Mouse (Mus musculus): ENCODE data around the gene Pheta1. TPM values are rescaled to one million over a fixed set of nuclear protein-coding genes. Genes with fewer than 3 reads are reported as not detected.
A peak's percentile ranks its signal among the peaks of the same experiment; 100 is the strongest.

Gene Pheta1
- total and polyA plus RNA-seq, 2 experiments from 2014 or later, result 29.8 to 46.1 TPM

- H3K36me3 ChIP-seq (ENCODE audit: insufficient read depth, low read length), result peaks cover 25% of the 10 kb centered on the region
- DNase-seq (ENCODE audit: low spot score) (no peak), ATAC-seq (ENCODE audit: low FRiP score) (no peak)
- H3K27me3 ChIP-seq (ENCODE audit: insufficient read depth, low read length), result no peaks in the 10 kb centered on the region
- H3K9me3 ChIP-seq (ENCODE audit: low read length), result peaks cover 5% of the 10 kb centered on the region; the same call in 1 of the 2 replicates
- no peak overlapping the region for H3K4me3 ChIP-seq (ENCODE audit: low read depth, low read length)
- 21% methylated on average over 6 of the region's 11 CpGs for WGBS
- H3K4me1 ChIP-seq (ENCODE audit: insufficient read depth, low read length), result no peaks in the 10 kb centered on the region
- H3K4me2 ChIP-seq (ENCODE audit: low read depth, low read length, poor library complexity, severe bottlenecking), result no peak overlapping the region
- no peak overlapping the region for H3K27ac ChIP-seq (ENCODE audit: low read depth, low read length)
- no peak overlapping the region for H3K9ac ChIP-seq (replicated peaks; ENCODE audit: low read length, poor library complexity, severe bottlenecking)
- TF ChIP-seq CTCF (IDR thresholded peaks at IDR 0.05), result no peak
These were observed 15.5 kb downstream of the Pheta1 start for GRCm38 (mm10) chr5:121864330-121864729.

DNA sequence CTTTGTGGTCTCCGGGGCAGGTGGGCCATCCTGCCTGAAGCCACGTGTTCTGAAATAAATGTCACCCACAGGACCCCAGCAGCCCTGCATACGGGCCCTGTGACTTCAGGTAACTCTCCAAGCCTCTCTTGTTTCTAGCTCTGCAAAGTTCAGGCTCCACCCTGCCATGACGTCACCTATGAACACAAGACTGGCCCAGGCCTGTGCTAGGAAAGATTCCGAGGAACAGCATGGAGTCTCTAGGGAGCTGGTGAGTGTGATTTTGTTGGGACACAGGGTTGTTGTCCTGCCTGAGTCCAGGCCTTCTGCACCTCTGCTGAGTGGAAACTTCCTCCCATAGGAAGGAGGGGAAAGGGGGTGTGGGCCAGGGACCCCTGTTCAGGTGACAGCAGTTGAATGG, 19.2 kb downstream of the Pheta1 start:
- no peak overlapping the region for H3K4me3 ChIP-seq (ENCODE audit: low read depth, low read length)
- 77% methylated on average over 5 of the region's 5 CpGs for WGBS

DNA sequence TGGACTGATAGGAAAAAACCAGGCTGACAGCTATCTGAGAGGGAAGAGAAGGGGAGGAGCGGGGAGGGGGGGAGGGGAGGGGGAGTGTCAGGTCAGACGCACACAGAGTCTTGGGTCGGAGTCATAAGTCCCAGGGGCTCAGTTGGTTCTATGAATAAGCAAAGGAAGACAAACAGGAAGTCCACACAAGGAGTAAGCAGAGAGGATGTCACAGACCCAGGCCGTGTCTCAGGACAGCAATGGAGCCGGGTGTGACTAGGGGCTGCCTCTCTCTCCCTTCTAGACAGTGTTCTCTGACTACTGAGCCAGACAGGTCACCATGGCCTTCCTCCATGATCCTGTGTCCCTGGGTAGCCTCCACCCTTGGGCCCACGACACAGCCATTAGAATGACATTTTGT, 22.0 kb downstream of the Pheta1 start:
- ATAC-seq (ENCODE audit: low FRiP score), result no peak
- H3K27ac ChIP-seq (ENCODE audit: low read depth, low read length), result no peak overlapping the region

More for the DNA sequence above, 19.2 kb downstream of the Pheta1 start:
- Histone ChIP-seq H3K36me3 (ENCODE audit: insufficient read depth, low read length) (peaks cover 18% of the 10 kb centered on the region), H3K9me3 (ENCODE audit: low read length) (no peaks in the 10 kb centered on the region), H3K9ac (replicated peaks; ENCODE audit: low read length, poor library complexity, severe bottlenecking) (no peak overlapping the region), H3K27ac (ENCODE audit: low read depth, low read length) (no peak overlapping the region), H3K27me3 (ENCODE audit: insufficient read depth, low read length) (no peaks in the 10 kb centered on the region), H3K4me2 (ENCODE audit: low read depth, low read length, poor library complexity, severe bottlenecking) (no peak overlapping the region), H3K4me1 (ENCODE audit: insufficient read depth, low read length) (no peaks in the 10 kb centered on the region)
- DNase-seq (ENCODE audit: low spot score) (no peak), ATAC-seq (ENCODE audit: low FRiP score) (no peak)
- TF ChIP-seq CTCF (IDR thresholded peaks at IDR 0.05), result no peak

GRCm38 (mm10) chr5:121871515-121872030, 22.8 kb downstream of the Pheta1 start:
- peaks cover 37% of the 10 kb centered on the region for H3K36me3 ChIP-seq (ENCODE audit: insufficient read depth, low read length)
- DNase-seq (ENCODE audit: low spot score), result no peak
- H3K9ac ChIP-seq (replicated peaks; ENCODE audit: low read length, poor library complexity, severe bottlenecking), result no peak overlapping the region

More for the DNA sequence above, 22.0 kb downstream of the Pheta1 start:
- H3K9ac ChIP-seq (replicated peaks; ENCODE audit: low read length, poor library complexity, severe bottlenecking), result no peak overlapping the region
- no peaks in the 10 kb centered on the region for H3K4me1 ChIP-seq (ENCODE audit: insufficient read depth, low read length)
- H3K36me3 ChIP-seq (ENCODE audit: insufficient read depth, low read length), result peaks cover 33% of the 10 kb centered on the region
- H3K9me3 ChIP-seq (ENCODE audit: low read length), result no peaks in the 10 kb centered on the region
- no peak overlapping the region for H3K4me2 ChIP-seq (ENCODE audit: low read depth, low read length, poor library complexity, severe bottlenecking)
- TF ChIP-seq CTCF (IDR thresholded peaks at IDR 0.05), result no peak
- H3K4me3 ChIP-seq (ENCODE audit: low read depth, low read length), result no peak overlapping the region
- no peaks in the 10 kb centered on the region for H3K27me3 ChIP-seq (ENCODE audit: insufficient read depth, low read length)
- 81% methylated on average over 6 of the region's 6 CpGs for WGBS
- DNase-seq (ENCODE audit: low spot score), result no peak

DNA sequence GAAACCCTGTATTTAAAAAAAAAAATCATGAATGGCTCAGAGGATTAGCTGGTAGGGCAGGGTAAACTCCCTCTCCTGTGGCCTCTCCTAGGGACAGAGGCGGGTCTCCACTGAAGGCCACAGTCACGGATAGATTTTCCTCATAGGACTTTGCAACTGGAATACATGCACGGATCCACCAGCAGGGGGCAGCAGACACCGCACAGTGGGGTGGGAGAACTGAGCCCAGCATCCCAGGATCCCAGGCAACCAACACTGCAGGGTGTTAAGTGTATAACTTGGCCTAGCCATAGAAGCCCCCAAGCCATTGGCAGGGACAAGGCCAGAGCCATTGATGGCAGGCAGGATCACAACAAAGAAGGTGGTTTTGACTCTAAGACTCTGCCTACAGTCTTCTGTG, 23.4 kb downstream of the Pheta1 start:
- peak; percentile 98 for TF ChIP-seq CTCF (IDR thresholded peaks at IDR 0.05)
- WGBS, result 14% methylated on average over 4 of the region's 4 CpGs

More at GRCm38 (mm10) chr5:121871515-121872030, 22.8 kb downstream of the Pheta1 start:
- TF ChIP-seq CTCF (IDR thresholded peaks at IDR 0.05), result no peak
- 88% methylated on average over 11 of the region's 13 CpGs for WGBS
- Histone ChIP-seq H3K9me3 (ENCODE audit: low read length) (no peaks in the 10 kb centered on the region), H3K4me2 (ENCODE audit: low read depth, low read length, poor library complexity, severe bottlenecking) (no peak overlapping the region), H3K4me3 (ENCODE audit: low read depth, low read length) (no peak overlapping the region), H3K27ac (ENCODE audit: low read depth, low read length) (no peak overlapping the region), H3K27me3 (ENCODE audit: insufficient read depth, low read length) (no peaks in the 10 kb centered on the region), H3K4me1 (ENCODE audit: insufficient read depth, low read length) (no peaks in the 10 kb centered on the region)
- no peak for ATAC-seq (ENCODE audit: low FRiP score)

DNA sequence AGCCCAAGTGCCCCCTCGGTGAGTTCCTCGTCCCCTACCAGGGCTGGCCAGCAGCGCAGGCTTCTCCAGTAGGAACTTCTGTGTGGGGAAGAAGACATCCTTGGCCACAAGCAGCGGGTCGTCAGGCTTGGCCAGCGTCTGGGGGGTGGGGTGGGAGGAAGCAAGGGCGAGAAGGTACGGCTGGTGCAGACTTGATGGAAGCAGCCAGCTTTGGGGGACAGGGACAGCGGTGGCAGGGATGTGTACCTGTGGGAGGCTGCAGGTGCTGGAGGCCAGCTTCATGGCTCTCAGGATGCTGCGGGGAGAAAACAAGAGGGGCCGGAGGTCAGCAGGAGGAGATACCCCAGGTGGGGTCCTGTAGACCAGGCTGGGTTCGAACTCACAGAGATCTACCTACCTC, 26.3 kb downstream of the Pheta1 start:
- no peak overlapping the region for H3K4me3 ChIP-seq (ENCODE audit: low read depth, low read length)
- no peaks in the 10 kb centered on the region for H3K9me3 ChIP-seq (ENCODE audit: low read length)
- H3K4me1 ChIP-seq (ENCODE audit: insufficient read depth, low read length), result no peaks in the 10 kb centered on the region
- TF ChIP-seq CTCF (IDR thresholded peaks at IDR 0.05), result no peak
- no peak overlapping the region for H3K9ac ChIP-seq (replicated peaks; ENCODE audit: low read length, poor library complexity, severe bottlenecking)
- no peaks in the 10 kb centered on the region for H3K27me3 ChIP-seq (ENCODE audit: insufficient read depth, low read length)
- no peak overlapping the region for H3K4me2 ChIP-seq (ENCODE audit: low read depth, low read length, poor library complexity, severe bottlenecking)
- ATAC-seq (ENCODE audit: low FRiP score) (no peak), DNase-seq (ENCODE audit: low spot score) (no peak)
- no peak overlapping the region for H3K27ac ChIP-seq (ENCODE audit: low read depth, low read length)
- WGBS, result 95% methylated on average over 12 of the region's 12 CpGs
- peaks cover 24% of the 10 kb centered on the region for H3K36me3 ChIP-seq (ENCODE audit: insufficient read depth, low read length)

More for the DNA sequence above, 23.4 kb downstream of the Pheta1 start:
- Histone ChIP-seq H3K36me3 (ENCODE audit: insufficient read depth, low read length) (peaks cover 33% of the 10 kb centered on the region), H3K4me1 (ENCODE audit: insufficient read depth, low read length) (no peaks in the 10 kb centered on the region), H3K4me2 (ENCODE audit: low read depth, low read length, poor library complexity, severe bottlenecking) (no peak overlapping the region), H3K27me3 (ENCODE audit: insufficient read depth, low read length) (no peaks in the 10 kb centered on the region), H3K4me3 (ENCODE audit: low read depth, low read length) (no peak overlapping the region), H3K9me3 (ENCODE audit: low read length) (no peaks in the 10 kb centered on the region), H3K9ac (replicated peaks; ENCODE audit: low read length, poor library complexity, severe bottlenecking) (no peak overlapping the region), H3K27ac (ENCODE audit: low read depth, low read length) (no peak overlapping the region)
- DNase-seq (ENCODE audit: low spot score) (peak; percentile 89), ATAC-seq (ENCODE audit: low FRiP score) (peak; percentile 41; the same call in 1 of the 2 replicates)

Data from midbrain, postnatal 0 days (tissue).